Mouse (Mus musculus) hindbrain, embryonic 15.5 days (tissue): ENCODE measurements around the gene Cdc34b. TPM values are rescaled to one million over a fixed set of nuclear protein-coding genes. Genes with fewer than 3 reads are reported as not detected.

Experiments
- ATAC-seq: fragments of 200-750 bp; cut with Nextera tagmentation; 2 replicates; pipeline ENCODE4 v1.8.0; 2017; ENCODE audit warnings: low read depth, moderate number of reproducible peaks, moderate TSS enrichment; ENCODE audit not compliant: low FRiP score
- H3K27ac ChIP-seq: fragments of 300-500 bp; sonication (generic); replicated peaks from 2 replicates; pipeline ENCODE4 v1.5.1; 2015; ENCODE audit warnings: mild to moderate bottlenecking, inconsistent platforms
- H3K27me3 ChIP-seq: fragments of 300-500 bp; sonication (generic); 2 replicates; pipeline ENCODE4 v1.6.1; 2015; ENCODE audit warnings: control low read depth, inconsistent platforms
- H3K36me3 ChIP-seq: fragments of 300-500 bp; sonication (generic); 2 replicates; pipeline ENCODE4 v1.6.1; 2015; ENCODE audit warnings: control low read depth, inconsistent platforms
- H3K4me1 ChIP-seq: fragments of 300-500 bp; sonication (generic); replicated peaks from 2 replicates; pipeline ENCODE4 v1.6.1; 2015; ENCODE audit warnings: control low read depth, inconsistent platforms
- H3K4me2 ChIP-seq: fragments of 300-500 bp; sonication (generic); 2 replicates; pipeline ENCODE4 v1.6.1; 2015; ENCODE audit warnings: moderate library complexity, mild to moderate bottlenecking, inconsistent platforms
- H3K4me3 ChIP-seq: fragments of 300-500 bp; sonication (generic); 2 replicates; pipeline ENCODE4 v1.5.1; 2015; ENCODE audit warnings: mild to moderate bottlenecking, inconsistent platforms
- H3K9ac ChIP-seq: fragments of 300-500 bp; sonication (generic); 2 replicates; pipeline ENCODE4 v1.6.1; 2015; ENCODE audit warnings: inconsistent platforms
- H3K9me3 ChIP-seq: fragments of 300-500 bp; sonication (generic); 2 replicates; pipeline ENCODE4 v1.6.1; 2016; ENCODE audit warnings: control low read depth, inconsistent platforms
- WGBS: fragments of 180-500 bp; shearing (Covaris S2); methylation state at CpG from one replicate; pipeline ENCODE4 v1.1.7; 2015; 5-methylcytosine and 5-hydroxymethylcytosine counted together
- polyA plus RNA-seq: library from polyadenylated mRNA; unstranded; fragments of >200 nt; fragmentation: Nextera tagmentation; extraction: Ambion mirVana; gene quantifications from 2 replicates; pipeline ENCODE4 v1.2.1, GENCODE M21; 2015

Gene Cdc34b
- polyA plus RNA-seq, 1 experiment from 2014 or later: not detected

- Histone ChIP-seq H3K27ac (no peak overlapping the region), H3K9me3 (no peaks in the 10 kb centered on the region), H3K27me3 (no peaks in the 10 kb centered on the region), H3K9ac (no peak overlapping the region), H3K4me2 (no peak overlapping the region), H3K4me1 (0 out of 2 replicates have a peak, but pooled peaks cover 6% of the 10 kb centered on the region), H3K4me3 (no peak overlapping the region), H3K36me3 (no peaks in the 10 kb centered on the region)
- 74% methylated on average over 5 of the region's 5 CpGs for WGBS
- no peak for ATAC-seq
Measured at GRCm38 (mm10) chr11:94715622-94716021, 26.0 kb upstream of the Cdc34b start.

GRCm38 (mm10) chr11:94716754-94717153 is 24.8 kb upstream of the Cdc34b start:
- 16% methylated on average over 9 of the region's 9 CpGs for WGBS
- no peaks in the 10 kb centered on the region for H3K27me3 ChIP-seq
- H3K4me2 ChIP-seq: no peak overlapping the region
- H3K9ac ChIP-seq: no peak overlapping the region
- no peak overlapping the region for H3K4me3 ChIP-seq
- no peak overlapping the region for H3K27ac ChIP-seq
- H3K9me3 ChIP-seq: no peaks in the 10 kb centered on the region
- no peak for ATAC-seq
- H3K36me3 ChIP-seq: no peaks in the 10 kb centered on the region
- 0 out of 2 replicates have a peak, but pooled peaks cover 6% of the 10 kb centered on the region for H3K4me1 ChIP-seq

DNA sequence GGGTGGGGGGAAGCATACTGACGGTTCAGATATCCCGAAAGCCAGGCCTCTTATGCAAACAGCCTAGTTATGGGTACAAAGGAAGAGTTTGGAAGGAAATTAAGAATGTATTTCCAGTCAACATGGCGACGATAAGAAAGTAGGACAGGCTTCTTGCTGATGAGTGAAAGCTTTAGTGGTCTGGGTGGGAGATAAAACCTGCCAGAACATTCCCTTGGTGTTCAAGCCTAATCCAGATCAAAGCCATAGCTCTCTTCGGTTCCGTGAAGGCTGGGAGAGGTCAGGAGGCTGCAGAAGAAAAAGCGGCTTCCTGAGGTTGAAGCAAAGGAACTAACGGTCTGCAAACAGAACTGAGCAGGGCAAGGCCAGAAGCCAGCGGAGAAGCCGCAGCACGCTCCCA is 24.3 kb upstream of the Cdc34b start:
- no peaks in the 10 kb centered on the region for H3K27me3 ChIP-seq
- no peaks in the 10 kb centered on the region for H3K36me3 ChIP-seq
- no peak overlapping the region for H3K9ac ChIP-seq
- H3K4me3 ChIP-seq: no peak overlapping the region
- H3K9me3 ChIP-seq: no peaks in the 10 kb centered on the region
- WGBS: 45% methylated on average over 11 of the region's 11 CpGs
- no peak overlapping the region for H3K4me2 ChIP-seq
- no peak for ATAC-seq
- H3K27ac ChIP-seq: no peak overlapping the region
- H3K4me1 ChIP-seq: 0 out of 2 replicates have a peak, but pooled peaks cover 6% of the 10 kb centered on the region

GRCm38 (mm10) chr11:94718113-94718909 is 23.3 kb upstream of the Cdc34b start:
- Histone ChIP-seq H3K4me3 (no peak overlapping the region), H3K9me3 (no peaks in the 10 kb centered on the region), H3K9ac (no peak overlapping the region), H3K4me2 (no peak overlapping the region), H3K27ac (no peak overlapping the region), H3K4me1 (0 out of 2 replicates have a peak, but pooled peaks cover 3% of the 10 kb centered on the region), H3K36me3 (no peaks in the 10 kb centered on the region), H3K27me3 (no peaks in the 10 kb centered on the region)
- 90% methylated on average over 7 of the region's 7 CpGs for WGBS
- no peak for ATAC-seq

DNA sequence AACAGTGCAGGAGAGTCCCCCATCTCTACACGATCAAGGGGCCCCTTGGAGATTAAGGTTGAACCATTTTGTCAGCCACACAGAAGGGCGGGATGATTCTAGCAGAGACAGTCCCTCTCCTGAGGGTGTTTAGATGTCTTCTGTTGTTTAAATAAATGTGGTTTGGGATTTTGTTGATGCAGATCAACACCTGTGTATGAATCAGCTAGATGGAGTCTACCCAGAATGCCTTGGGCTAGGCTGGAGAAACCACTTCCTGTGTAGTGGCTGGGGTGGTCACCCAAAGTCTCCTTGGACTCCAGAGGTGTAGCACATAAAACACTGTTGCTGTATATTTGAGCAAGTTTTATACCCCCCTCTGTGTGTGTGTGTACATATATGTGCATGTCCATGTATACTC is 22.4 kb upstream of the Cdc34b start:
- 80% methylated on average over 2 of the region's 2 CpGs for WGBS
- Histone ChIP-seq H3K4me2 (no peak overlapping the region), H3K4me3 (no peak overlapping the region), H3K9ac (no peak overlapping the region), H3K9me3 (no peaks in the 10 kb centered on the region), H3K27ac (no peak overlapping the region), H3K4me1 (no peaks in the 10 kb centered on the region), H3K36me3 (no peaks in the 10 kb centered on the region), H3K27me3 (no peaks in the 10 kb centered on the region)
- no peak for ATAC-seq

DNA sequence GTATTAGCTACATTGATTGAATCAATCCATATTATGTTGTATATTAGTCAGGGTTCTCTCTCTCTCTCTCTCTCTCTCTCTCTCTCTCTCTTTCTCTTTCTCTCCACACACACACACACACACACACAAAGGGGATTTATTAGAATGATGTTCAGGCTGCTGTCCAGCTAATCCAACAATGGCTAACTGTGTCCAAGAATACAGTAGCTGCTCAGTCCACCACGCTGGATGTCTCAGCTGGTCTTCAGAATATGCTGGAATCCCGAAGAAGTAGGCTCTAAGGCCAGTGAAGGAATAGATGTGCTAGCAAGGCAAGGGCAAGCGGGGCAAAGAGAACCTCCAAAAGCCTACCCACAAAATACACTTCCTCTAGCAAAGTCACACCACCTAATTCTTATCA is 14.3 kb upstream of the Cdc34b start:
- H3K4me3 ChIP-seq: no peak overlapping the region
- no peaks in the 10 kb centered on the region for H3K4me1 ChIP-seq
- no peak overlapping the region for H3K27ac ChIP-seq
- no peak overlapping the region for H3K9ac ChIP-seq
- H3K4me2 ChIP-seq: no peak overlapping the region
- H3K27me3 ChIP-seq: no peaks in the 10 kb centered on the region
- 87% methylated on average over 3 of the region's 3 CpGs for WGBS
- no peaks in the 10 kb centered on the region for H3K36me3 ChIP-seq
- H3K9me3 ChIP-seq: no peaks in the 10 kb centered on the region
- no peak for ATAC-seq

- H3K4me3 ChIP-seq: no peak overlapping the region
Measured at GRCm38 (mm10) chr11:94728545-94728944, 13.0 kb upstream of the Cdc34b start.

DNA sequence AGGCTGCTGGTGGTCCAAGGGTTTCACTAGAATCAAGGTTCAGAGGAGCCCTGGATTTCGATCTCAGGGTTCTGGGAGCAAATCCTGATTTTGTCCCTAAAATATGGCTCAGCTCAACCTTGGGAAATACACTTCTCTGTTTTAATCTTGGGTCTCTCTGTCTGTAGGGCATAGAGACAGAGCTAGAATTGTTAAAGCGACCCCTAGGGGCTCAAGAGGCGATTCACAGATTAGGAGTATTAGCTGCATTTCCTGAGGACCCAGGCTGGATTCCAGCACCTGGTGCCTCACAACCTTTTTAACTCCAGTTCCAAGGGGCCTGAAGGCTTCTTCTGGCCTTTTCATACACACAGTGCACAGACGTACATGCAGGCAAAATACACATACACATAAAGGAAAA is 12.0 kb upstream of the Cdc34b start:
- Histone ChIP-seq H3K4me3 (no peak overlapping the region), H3K9me3 (no peaks in the 10 kb centered on the region), H3K36me3 (no peaks in the 10 kb centered on the region), H3K4me1 (no peaks in the 10 kb centered on the region), H3K27ac (no peak overlapping the region), H3K9ac (no peak overlapping the region), H3K27me3 (no peaks in the 10 kb centered on the region), H3K4me2 (no peak overlapping the region)
- no peak for ATAC-seq
- WGBS: 31% methylated on average over 4 of the region's 4 CpGs

More at GRCm38 (mm10) chr11:94728545-94728944, 13.0 kb upstream of the Cdc34b start:
- Histone ChIP-seq H3K4me2 (no peak overlapping the region), H3K36me3 (no peaks in the 10 kb centered on the region), H3K4me1 (no peaks in the 10 kb centered on the region), H3K9me3 (no peaks in the 10 kb centered on the region), H3K27ac (no peak overlapping the region), H3K9ac (no peak overlapping the region), H3K27me3 (no peaks in the 10 kb centered on the region)
- WGBS: 83% methylated on average over 3 of the region's 3 CpGs
- ATAC-seq: no peak

DNA sequence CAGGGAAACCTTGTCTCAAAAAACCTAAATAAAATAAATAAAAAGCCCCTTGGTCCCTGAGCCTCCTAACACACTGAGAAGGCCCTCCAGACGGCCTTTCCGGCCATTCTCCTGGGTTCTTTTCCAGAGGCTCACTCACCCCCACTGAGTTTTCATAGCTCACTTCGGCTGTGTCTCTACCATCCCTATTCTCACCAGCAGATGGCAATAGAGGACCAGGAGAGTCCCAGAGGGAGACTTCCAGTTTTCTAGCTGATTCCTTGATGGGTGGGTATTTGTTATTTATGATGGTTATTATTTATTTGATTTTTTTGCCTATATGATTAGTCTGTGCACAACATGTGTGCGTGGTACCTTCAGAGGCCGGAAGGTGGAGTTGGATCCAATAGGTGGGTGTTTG is 11.3 kb upstream of the Cdc34b start:
- no peak overlapping the region for H3K27ac ChIP-seq
- H3K36me3 ChIP-seq: no peaks in the 10 kb centered on the region
- no peak overlapping the region for H3K9ac ChIP-seq
- H3K27me3 ChIP-seq: no peaks in the 10 kb centered on the region
- ATAC-seq: no peak
- WGBS: 29% methylated on average over 5 of the region's 5 CpGs
- no peak overlapping the region for H3K4me2 ChIP-seq
- H3K4me1 ChIP-seq: no peaks in the 10 kb centered on the region
- H3K4me3 ChIP-seq: no peak overlapping the region
- no peaks in the 10 kb centered on the region for H3K9me3 ChIP-seq

DNA sequence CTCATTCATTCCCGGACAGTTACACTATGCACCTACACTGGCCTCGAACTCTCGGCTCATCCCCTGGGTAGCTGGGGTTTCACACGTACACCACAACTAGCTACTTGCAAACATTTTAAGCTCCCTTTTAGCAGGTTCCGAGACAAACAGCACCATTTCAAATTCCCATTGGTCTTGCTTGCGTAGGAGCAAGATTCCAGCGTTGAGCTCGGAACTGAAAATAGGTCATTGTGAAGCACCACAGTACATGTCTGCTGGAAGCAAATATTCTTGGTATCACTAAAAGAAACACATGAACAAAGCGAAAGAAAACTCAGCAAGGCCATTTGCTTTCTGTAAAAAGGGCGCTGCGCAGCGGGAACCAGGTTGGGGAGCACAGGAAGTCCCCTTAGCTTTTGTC is 10.4 kb upstream of the Cdc34b start:
- no peaks in the 10 kb centered on the region for H3K27me3 ChIP-seq
- no peaks in the 10 kb centered on the region for H3K36me3 ChIP-seq
- no peak overlapping the region for H3K27ac ChIP-seq
- ATAC-seq: no peak
- H3K4me3 ChIP-seq: no peak overlapping the region
- no peaks in the 10 kb centered on the region for H3K9me3 ChIP-seq
- no peak overlapping the region for H3K9ac ChIP-seq
- no peak overlapping the region for H3K4me2 ChIP-seq
- no peaks in the 10 kb centered on the region for H3K4me1 ChIP-seq
- WGBS: 87% methylated on average over 12 of the region's 12 CpGs

DNA sequence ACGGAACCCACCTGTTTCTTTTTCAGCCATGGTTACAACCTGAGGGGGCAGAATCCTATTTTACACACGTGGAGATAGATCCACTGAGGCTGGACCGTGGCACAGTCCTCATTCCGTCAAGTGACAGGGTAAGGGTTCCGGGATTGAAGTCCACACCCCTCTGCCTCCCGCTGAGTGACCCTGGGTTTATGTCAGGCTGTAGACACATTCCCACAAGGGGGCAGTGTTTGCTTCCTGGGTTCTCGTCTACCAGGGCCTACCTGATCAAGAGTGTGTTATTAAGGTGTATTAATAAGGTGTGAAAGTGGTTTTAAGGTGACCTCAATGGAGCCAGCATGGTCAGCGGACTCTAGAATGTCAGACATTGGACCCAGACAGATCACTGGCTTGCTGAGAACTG is 8.8 kb upstream of the Cdc34b start:
- Histone ChIP-seq H3K4me3 (no peak overlapping the region), H3K36me3 (no peaks in the 10 kb centered on the region), H3K4me1 (no peaks in the 10 kb centered on the region), H3K9ac (no peak overlapping the region), H3K9me3 (no peaks in the 10 kb centered on the region), H3K27ac (no peak overlapping the region), H3K4me2 (no peak overlapping the region), H3K27me3 (no peaks in the 10 kb centered on the region)
- ATAC-seq: no peak
- 41% methylated on average over 8 of the region's 8 CpGs for WGBS

GRCm38 (mm10) chr11:94735746-94736145 is 5.8 kb upstream of the Cdc34b start:
- Histone ChIP-seq H3K4me1 (no peaks in the 10 kb centered on the region), H3K36me3 (no peaks in the 10 kb centered on the region), H3K27me3 (no peaks in the 10 kb centered on the region), H3K4me2 (no peak overlapping the region), H3K4me3 (no peak overlapping the region), H3K9me3 (no peaks in the 10 kb centered on the region), H3K9ac (no peak overlapping the region), H3K27ac (no peak overlapping the region)
- no peak for ATAC-seq
- 86% methylated on average over 2 of the region's 2 CpGs for WGBS
